Mouse (Mus musculus): Measurements from ENCODE around the gene Nipsnap3b.

DNA sequence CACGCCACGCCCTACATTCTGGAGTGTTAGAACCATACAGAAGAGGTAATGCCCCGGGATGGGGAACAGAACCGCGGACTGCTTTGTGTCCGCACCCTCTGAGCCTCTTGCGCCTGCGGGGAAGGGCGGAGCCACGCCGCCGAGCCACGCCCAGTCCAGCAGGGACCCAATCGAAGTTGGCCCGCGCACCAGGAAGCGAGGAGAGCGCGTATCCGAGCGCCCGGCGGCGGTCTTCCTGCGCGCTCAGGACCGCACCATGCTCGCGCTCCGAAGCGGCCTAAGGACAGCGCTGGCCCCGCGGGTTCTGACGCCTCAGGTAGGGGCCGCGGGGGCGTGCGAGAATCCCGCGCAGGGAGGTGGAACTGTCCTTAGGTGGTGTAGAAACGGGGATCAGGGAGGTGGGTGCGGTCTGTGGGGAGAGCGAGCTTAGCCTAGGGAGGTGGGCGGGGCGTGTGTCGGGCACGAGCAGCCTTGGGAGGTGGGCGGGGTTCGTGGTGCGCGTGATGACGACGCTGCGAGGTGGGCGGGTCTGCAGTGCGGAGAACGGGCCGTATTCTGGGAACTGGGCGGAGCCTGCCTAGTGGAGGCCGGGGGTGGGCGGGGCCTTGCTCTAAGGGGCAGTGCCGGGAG is at the start of gene Nipsnap3b:
- TF ChIP-seq POLR2A (IDR thresholded peaks at IDR 0.05; ENCODE audit: insufficient read depth, low read length) (peak; percentile 65), CTCF (IDR thresholded peaks at IDR 0.05; ENCODE audit: low read depth, low read length) (no peak), EP300 (IDR thresholded peaks at IDR 0.05; ENCODE audit: insufficient read depth, low read depth, low read length) (peak; percentile 49; the same call in 1 of the 2 replicates)

Measured in ES-Bruce4 (cell line).